Mouse (Mus musculus) limb, embryonic 12.5 days (tissue): ENCODE measurements at regions not wholly inside any gene's neighbourhood (a gene's known extent, or its start where the extent isn't known, plus 50 kb on each side); places are given as distances from the start of the nearest gene placed in this dataset.
A peak's percentile ranks its signal among the peaks of the same experiment; 100 is the strongest.

Experiments
- ATAC-seq: fragments of 200-750 bp; cut with Nextera tagmentation; 2 replicates; pipeline ENCODE4 v1.8.0; 2017; ENCODE audit warnings: low read depth, moderate TSS enrichment; ENCODE audit not compliant: insufficient number of reproducible peaks, insufficient read depth, low FRiP score, low TSS enrichment
- H3K27ac ChIP-seq: fragments of 300-500 bp; sonication (generic); 2 replicates; pipeline ENCODE4 v1.5.1; 2016; ENCODE audit warnings: mild to moderate bottlenecking, moderate library complexity
- H3K27me3 ChIP-seq: fragments of 300-500 bp; sonication (generic); 2 replicates; pipeline ENCODE4 v1.6.1; 2016; ENCODE audit warnings: mild to moderate bottlenecking, moderate library complexity
- H3K36me3 ChIP-seq: fragments of 300-500 bp; sonication (generic); 2 replicates; pipeline ENCODE4 v1.6.1; 2016; ENCODE audit warnings: mild to moderate bottlenecking, moderate library complexity
- H3K4me1 ChIP-seq: fragments of 300-500 bp; sonication (generic); replicated peaks from 2 replicates; pipeline ENCODE4 v1.6.1; 2016
- H3K4me2 ChIP-seq: fragments of 300-500 bp; sonication (generic); 2 replicates; pipeline ENCODE4 v1.6.1; 2016; ENCODE audit warnings: mild to moderate bottlenecking, moderate library complexity
- H3K4me3 ChIP-seq: fragments of 300-500 bp; sonication (generic); replicated peaks from 2 replicates; pipeline ENCODE4 v1.5.1; 2016; ENCODE audit warnings: mild to moderate bottlenecking
- H3K9ac ChIP-seq: fragments of 300-500 bp; sonication (generic); replicated peaks from 2 replicates; pipeline ENCODE4 v1.6.1; 2016; ENCODE audit warnings: mild to moderate bottlenecking, moderate library complexity
- H3K9me3 ChIP-seq: fragments of 300-500 bp; sonication (generic); 2 replicates; pipeline ENCODE4 v1.6.1; 2016; ENCODE audit warnings: mild to moderate bottlenecking, moderate library complexity
- WGBS: fragments of 180-500 bp; shearing (Covaris S2); methylation state at CpG from one replicate; pipeline ENCODE4 v1.1.7; 2016; 5-methylcytosine and 5-hydroxymethylcytosine counted together

DNA sequence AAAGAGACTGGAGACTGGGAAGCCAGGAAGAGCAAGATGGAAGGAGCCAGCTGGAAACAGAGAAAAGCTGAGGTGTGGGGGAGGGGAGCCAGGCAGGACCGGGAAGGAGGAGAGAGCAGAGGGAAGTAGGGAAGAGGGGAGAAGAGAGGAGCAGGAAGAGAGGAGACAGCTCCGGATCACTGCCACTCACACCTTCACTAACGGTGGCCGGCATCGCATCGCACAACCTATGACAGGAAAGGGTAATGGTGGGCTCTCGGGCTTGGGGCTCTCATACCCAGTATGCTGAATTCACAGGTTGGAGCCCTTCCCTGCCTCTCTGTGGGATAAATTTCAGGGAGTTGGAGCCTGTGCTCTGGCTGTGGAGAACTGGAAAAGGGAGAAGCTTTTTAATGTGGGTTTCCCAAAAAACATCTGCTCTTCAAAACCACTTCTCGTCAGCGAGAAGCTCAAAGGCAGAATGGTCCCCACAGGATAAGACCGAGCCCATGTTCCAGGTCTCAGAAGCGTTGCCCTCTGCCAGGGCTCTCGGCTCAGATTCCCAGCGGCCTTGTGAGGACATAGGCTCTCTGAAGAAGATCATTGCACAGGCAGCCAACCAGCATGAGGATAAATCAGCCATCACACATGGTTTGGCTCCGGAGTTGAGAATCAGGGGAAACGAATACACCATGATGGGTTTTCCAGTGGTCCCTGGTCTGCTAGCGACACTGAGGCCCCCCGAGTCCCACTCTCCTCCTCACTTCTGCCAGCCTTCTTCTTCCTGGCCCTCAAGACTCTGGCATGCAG is 53.8 kb upstream of the Coro2b start:
- H3K9me3 ChIP-seq, result 0 out of 2 replicates have a peak, but pooled peaks cover 8% of the 10 kb centered on the region
- H3K36me3 ChIP-seq, result no peaks in the 10 kb centered on the region
- WGBS, result 77% methylated on average over 17 of the region's 17 CpGs
- no peak overlapping the region for H3K4me2 ChIP-seq
- no peaks in the 10 kb centered on the region for H3K27me3 ChIP-seq
- no peak for ATAC-seq
- H3K27ac ChIP-seq, result peak overlapping the region; percentile 87
- peaks cover 16% of the 10 kb centered on the region for H3K4me1 ChIP-seq
- no peak overlapping the region for H3K9ac ChIP-seq
- no peak overlapping the region for H3K4me3 ChIP-seq

DNA sequence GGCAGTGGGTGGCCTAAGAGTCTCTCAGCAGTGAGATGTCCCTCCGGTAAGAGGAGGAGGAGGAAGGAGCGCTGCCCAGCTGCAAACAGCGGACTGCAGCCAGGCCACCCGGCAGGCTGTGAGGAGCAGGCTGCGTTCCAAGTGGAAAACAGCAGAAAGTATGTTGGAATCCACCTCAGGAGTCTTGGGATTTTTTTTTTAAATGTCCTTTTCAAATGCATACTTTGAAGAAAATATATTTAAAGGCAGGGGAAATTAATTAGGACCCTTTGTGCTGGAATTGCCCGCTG is 54.3 kb upstream of the Coro2b start:
- no peak overlapping the region for H3K4me2 ChIP-seq

DNA sequence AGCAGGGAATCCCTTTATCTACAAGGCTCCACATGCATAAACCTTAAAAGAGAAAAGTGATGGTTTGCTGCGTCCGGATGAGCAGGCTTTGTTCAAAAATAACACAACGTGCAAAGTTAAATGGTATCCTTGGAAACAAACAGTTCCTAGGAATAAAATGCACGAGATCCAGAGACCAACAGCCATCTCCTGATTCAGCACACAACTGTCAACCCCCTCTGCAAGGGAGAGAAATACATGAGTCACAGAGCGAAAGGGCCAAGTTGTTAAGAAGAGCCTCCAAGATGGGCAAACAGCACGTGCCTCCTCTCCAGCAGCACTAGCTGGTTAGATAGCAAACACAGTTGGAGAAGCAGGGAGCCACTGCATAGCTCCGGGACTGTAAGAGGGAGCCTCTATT is 61.2 kb upstream of the Coro2b start:
- H3K4me2 ChIP-seq, result no peak overlapping the region
- ATAC-seq, result no peak
- 82% methylated on average over 7 of the region's 7 CpGs for WGBS
- H3K4me3 ChIP-seq, result no peak overlapping the region
- no peaks in the 10 kb centered on the region for H3K4me1 ChIP-seq
- H3K27me3 ChIP-seq, result no peaks in the 10 kb centered on the region
- H3K9ac ChIP-seq, result no peak overlapping the region
- H3K27ac ChIP-seq, result no peak overlapping the region
- no peaks in the 10 kb centered on the region for H3K9me3 ChIP-seq
- H3K36me3 ChIP-seq, result no peaks in the 10 kb centered on the region

More for the DNA sequence above, 54.3 kb upstream of the Coro2b start:
- H3K36me3 ChIP-seq, result no peaks in the 10 kb centered on the region
- H3K27me3 ChIP-seq, result no peaks in the 10 kb centered on the region
- no peak for ATAC-seq
- peaks cover 16% of the 10 kb centered on the region for H3K4me1 ChIP-seq
- H3K4me3 ChIP-seq, result no peak overlapping the region
- 59% methylated on average over 6 of the region's 6 CpGs for whole genome bisulfite sequencing
- peak overlapping the region; percentile 87 for H3K27ac ChIP-seq
- 0 out of 2 replicates have a peak, but pooled peaks cover 8% of the 10 kb centered on the region for H3K9me3 ChIP-seq
- no peak overlapping the region for H3K9ac ChIP-seq

DNA sequence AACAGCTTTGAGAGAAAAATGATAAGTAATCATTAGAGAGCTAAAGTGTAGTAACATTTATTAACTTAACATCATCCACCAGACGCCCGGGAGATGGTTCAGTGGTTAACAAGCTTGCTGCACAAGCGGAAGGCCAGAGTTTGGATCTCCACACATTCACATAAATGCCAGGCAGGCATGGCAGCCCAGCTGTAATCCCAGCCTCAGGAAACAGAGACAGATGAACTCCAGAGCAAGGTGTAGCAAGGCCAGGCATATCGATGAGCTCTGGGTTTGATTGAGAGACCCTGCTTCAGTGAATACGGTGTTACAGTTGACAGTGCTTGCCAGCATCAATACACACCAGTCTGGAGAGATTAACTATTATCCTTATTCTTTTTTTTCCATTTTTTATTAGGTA is 62.1 kb upstream of the Coro2b start:
- no peaks in the 10 kb centered on the region for H3K36me3 ChIP-seq
- H3K4me1 ChIP-seq, result no peaks in the 10 kb centered on the region
- no peak overlapping the region for H3K27ac ChIP-seq
- H3K9me3 ChIP-seq, result no peaks in the 10 kb centered on the region
- WGBS, result 90% methylated on average over 5 of the region's 5 CpGs
- no peak overlapping the region for H3K4me2 ChIP-seq
- no peak overlapping the region for H3K4me3 ChIP-seq
- ATAC-seq, result no peak
- H3K9ac ChIP-seq, result no peak overlapping the region
- no peaks in the 10 kb centered on the region for H3K27me3 ChIP-seq

DNA sequence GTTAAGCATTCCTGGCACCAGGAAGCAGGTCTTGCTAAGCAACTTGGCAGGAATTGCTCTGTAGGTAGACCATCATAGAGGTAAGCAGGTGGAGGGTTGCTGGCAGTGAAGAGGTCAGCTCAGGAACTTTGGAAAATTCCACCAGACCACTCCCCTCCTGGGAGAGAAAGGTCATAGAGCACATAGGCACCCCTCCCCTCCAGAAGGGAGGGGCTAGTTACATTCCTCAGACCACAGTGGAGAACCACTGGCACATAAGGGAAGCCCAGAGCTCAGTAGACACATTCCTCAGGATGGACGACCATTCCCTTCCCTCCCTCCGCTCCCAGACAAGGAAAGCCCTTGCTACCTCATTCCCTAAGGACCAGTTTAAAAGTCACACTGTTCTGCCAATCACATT is 67.1 kb upstream of the Itga11 start:
- no peak overlapping the region for H3K4me3 ChIP-seq
- 73% methylated on average over 2 of the region's 2 CpGs for WGBS
- H3K27ac ChIP-seq, result no peak overlapping the region
- H3K9ac ChIP-seq, result no peak overlapping the region
- peaks cover 15% of the 10 kb centered on the region; the same call in 1 of the 2 replicates for H3K9me3 ChIP-seq
- H3K4me1 ChIP-seq, result peaks cover 41% of the 10 kb centered on the region
- no peak for ATAC-seq
- H3K36me3 ChIP-seq, result no peaks in the 10 kb centered on the region
- no peak overlapping the region for H3K4me2 ChIP-seq
- no peaks in the 10 kb centered on the region for H3K27me3 ChIP-seq

DNA sequence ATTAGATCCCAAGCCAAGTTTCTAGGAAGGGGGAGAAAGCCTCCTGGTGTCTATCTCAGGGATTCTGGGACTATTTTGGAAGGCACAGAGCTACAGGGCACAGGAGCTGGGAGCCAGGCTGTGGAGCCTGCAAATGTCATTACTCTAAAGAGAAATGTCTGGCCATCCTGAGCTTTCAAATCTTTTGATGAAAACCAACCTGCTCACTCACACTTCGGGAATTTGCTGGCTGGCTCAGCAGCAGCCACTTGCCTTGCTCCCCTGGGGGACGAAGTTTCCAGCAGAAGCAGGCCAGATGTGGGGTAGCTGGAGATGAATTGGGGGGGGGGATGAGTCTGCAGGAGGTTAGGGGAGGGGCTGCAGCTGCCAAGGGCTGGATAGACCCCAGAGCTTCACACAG is 66.2 kb upstream of the Itga11 start:
- H3K9me3 ChIP-seq, result peaks cover 15% of the 10 kb centered on the region; the same call in 1 of the 2 replicates
- no peak for ATAC-seq
- peaks cover 48% of the 10 kb centered on the region for H3K4me1 ChIP-seq
- H3K4me2 ChIP-seq, result no peak overlapping the region
- no peak overlapping the region for H3K4me3 ChIP-seq
- WGBS, result 33% methylated on average over 2 of the region's 2 CpGs
- H3K9ac ChIP-seq, result no peak overlapping the region
- H3K27me3 ChIP-seq, result no peaks in the 10 kb centered on the region
- H3K27ac ChIP-seq, result peak overlapping the region; percentile 82
- H3K36me3 ChIP-seq, result no peaks in the 10 kb centered on the region

DNA sequence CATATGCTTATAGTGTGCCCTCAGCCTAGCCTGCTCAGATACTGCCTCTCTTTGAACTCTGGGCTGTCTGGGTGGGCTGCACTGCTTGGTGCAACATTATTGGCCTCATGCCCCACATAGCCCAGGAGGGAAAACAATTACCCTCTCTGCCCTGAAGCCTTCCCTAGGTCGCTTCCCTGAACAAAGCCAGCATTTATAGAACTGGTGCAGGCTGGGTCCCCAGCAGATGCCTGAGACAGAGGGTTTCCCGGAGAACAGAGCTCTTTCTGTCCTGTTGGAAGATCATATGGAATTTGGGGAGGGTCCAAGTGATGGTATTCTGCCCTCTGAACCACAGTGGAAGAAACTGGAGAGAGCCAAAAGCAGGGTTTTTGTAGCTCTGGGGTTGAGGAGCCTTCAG is 64.6 kb upstream of the Itga11 start:
- Histone ChIP-seq H3K4me1 (peaks cover 55% of the 10 kb centered on the region), H3K36me3 (no peaks in the 10 kb centered on the region), H3K4me3 (no peak overlapping the region), H3K27me3 (no peaks in the 10 kb centered on the region), H3K9me3 (peaks cover 15% of the 10 kb centered on the region; the same call in 1 of the 2 replicates), H3K27ac (peak overlapping the region; percentile 82), H3K4me2 (no peak overlapping the region), H3K9ac (no peak overlapping the region)
- peak; percentile 43; the same call in 1 of the 2 replicates for ATAC-seq
- 34% methylated on average over 2 of the region's 2 CpGs for WGBS

DNA sequence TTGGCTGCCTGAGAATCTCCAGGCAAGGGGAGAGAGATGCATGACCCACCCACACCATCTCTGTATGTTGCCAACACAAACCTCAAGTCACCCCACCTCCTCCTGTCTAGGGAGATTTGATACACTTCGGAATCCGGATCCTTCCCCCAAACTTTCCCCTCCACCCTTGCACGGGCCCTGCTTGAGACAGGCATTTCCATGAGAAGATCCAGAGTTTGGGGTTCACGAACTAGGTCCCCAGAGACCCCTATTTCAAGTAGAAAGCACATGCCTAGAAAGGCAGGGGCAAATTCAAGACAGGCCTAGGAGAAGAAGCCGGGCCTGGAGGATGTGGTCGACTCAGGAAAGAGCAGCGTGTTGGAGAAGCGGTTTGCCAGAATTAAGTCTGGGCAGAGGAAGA is 63.8 kb upstream of the Itga11 start:
- Histone ChIP-seq H3K27me3 (no peaks in the 10 kb centered on the region), H3K9me3 (peaks cover 15% of the 10 kb centered on the region; the same call in 1 of the 2 replicates), H3K27ac (peak overlapping the region; percentile 82), H3K4me2 (no peak overlapping the region), H3K4me3 (no peak overlapping the region), H3K9ac (0 out of 2 replicates have a peak overlapping the region, but pooled peaks have one; percentile 12), H3K36me3 (no peaks in the 10 kb centered on the region), H3K4me1 (peaks cover 55% of the 10 kb centered on the region)
- 79% methylated on average over 8 of the region's 8 CpGs for WGBS
- no peak for ATAC-seq

DNA sequence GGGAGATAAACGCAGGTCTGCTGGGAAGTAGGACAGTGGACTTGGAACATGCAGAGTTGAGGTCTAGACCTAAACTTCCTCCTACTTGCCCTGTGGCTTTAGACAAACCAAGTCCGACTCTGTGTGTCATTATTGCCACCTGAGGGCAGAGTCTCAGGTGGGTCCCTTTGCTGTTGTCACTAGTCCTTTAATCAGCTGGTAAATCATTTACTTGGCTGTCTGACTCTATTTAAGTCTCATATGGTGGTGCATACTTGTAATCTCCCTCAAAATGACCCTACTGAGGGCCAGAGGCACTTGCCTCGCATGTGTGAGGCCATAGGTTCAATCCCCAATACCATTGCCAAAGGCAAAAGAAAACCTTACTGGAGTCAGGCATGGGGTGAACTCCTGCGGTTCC is 62.7 kb upstream of the Itga11 start:
- Histone ChIP-seq H3K4me3 (no peak overlapping the region), H3K4me1 (peaks cover 55% of the 10 kb centered on the region), H3K27me3 (no peaks in the 10 kb centered on the region), H3K27ac (no peak overlapping the region), H3K9me3 (peaks cover 11% of the 10 kb centered on the region; the same call in 1 of the 2 replicates), H3K9ac (no peak overlapping the region), H3K36me3 (no peaks in the 10 kb centered on the region), H3K4me2 (no peak overlapping the region)
- 80% methylated on average over 4 of the region's 4 CpGs for WGBS
- no peak for ATAC-seq

DNA sequence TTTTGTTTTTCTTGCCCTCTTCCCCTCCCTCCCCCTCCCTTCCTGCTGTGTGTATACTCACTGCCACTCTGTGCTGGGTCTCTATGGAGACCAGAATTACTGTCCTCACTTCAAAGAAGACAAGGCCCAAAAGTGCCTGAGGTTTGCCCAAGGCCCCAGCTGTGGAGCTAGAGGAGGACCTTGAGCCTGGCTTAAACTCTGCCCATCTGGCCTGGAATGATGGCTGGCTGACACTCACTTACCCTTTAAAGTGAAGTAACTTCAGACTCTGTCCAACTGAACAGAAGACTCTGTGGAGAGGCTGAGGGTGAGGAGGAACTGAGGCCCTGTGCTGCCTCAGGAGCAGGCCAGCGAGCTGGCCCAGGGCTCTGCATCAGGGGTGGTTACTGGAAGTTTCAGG is 61.8 kb upstream of the Itga11 start:
- H3K9me3 ChIP-seq, result 0 out of 2 replicates have a peak, but pooled peaks cover 2% of the 10 kb centered on the region
- H3K36me3 ChIP-seq, result no peaks in the 10 kb centered on the region
- no peak overlapping the region for H3K9ac ChIP-seq
- no peak for ATAC-seq
- peak overlapping the region; percentile 64 for H3K27ac ChIP-seq
- H3K4me2 ChIP-seq, result no peak overlapping the region
- WGBS, result 63% methylated on average over 1 of the region's 1 CpGs
- H3K27me3 ChIP-seq, result no peaks in the 10 kb centered on the region
- H3K4me3 ChIP-seq, result no peak overlapping the region
- peaks cover 55% of the 10 kb centered on the region for H3K4me1 ChIP-seq

DNA sequence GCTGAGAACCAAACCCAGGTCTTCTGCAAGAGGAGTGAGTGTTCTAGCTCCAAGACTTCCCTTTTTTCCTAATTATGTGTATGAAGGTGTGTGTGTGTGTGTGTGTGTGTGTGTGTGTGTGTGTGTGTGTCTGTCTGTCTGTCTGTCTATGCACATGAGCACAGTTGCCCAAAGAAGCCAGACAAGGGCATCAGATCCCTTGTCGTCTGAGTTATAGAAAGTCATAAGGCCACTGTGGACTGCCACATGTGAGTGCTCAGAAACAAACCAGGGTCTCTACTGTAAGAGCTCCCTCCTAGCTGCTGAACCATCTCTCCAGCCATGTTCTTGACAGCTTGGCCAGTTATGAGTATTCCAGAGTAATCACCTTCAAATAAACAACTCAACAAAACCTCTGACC is 58.6 kb upstream of the Itga11 start:
- H3K27ac ChIP-seq, result no peak overlapping the region
- H3K9ac ChIP-seq, result no peak overlapping the region
- H3K4me1 ChIP-seq, result peaks cover 26% of the 10 kb centered on the region
- no peak overlapping the region for H3K4me2 ChIP-seq
- no peak overlapping the region for H3K4me3 ChIP-seq
- no peaks in the 10 kb centered on the region for H3K36me3 ChIP-seq
- 93% methylated on average over 1 of the region's 1 CpGs for WGBS
- ATAC-seq, result no peak
- H3K27me3 ChIP-seq, result no peaks in the 10 kb centered on the region
- H3K9me3 ChIP-seq, result no peaks in the 10 kb centered on the region

DNA sequence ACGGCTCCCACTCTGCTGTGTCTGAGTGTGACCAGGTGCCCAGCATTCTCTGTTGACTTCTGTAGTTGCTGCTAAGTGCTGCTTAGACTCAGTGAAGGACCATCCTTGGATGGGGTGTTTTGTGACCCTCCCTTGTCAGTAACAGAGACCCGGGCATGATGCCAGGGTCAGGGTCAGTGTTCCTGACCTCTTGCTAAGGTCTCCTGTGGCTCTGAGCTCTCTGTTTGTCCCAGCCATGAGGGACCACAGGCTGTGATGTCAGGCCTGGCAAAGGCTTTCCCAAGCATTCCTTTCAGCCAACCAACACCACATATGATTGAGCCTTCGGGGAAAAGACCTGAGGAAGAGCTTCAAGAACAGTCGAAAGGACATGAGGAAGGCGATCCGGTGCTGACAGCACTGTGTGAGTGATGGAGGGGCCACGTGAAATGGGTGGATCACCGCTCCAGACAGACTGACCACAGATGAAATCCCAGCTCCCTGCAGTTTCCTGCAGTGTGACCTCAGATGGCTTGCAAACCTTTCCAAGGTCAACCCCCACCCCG is 56.7 kb upstream of the Itga11 start:
- Histone ChIP-seq H3K4me2 (no peak overlapping the region), H3K27me3 (no peaks in the 10 kb centered on the region), H3K4me1 (peaks cover 12% of the 10 kb centered on the region), H3K9me3 (no peaks in the 10 kb centered on the region), H3K36me3 (no peaks in the 10 kb centered on the region), H3K4me3 (no peak overlapping the region), H3K27ac (no peak overlapping the region), H3K9ac (no peak overlapping the region)
- 80% methylated on average over 9 of the region's 9 CpGs for WGBS
- no peak for ATAC-seq
